Mouse (Mus musculus): ENCODE data around the gene Mamdc2.

The Mamdc2 gene

DNA sequence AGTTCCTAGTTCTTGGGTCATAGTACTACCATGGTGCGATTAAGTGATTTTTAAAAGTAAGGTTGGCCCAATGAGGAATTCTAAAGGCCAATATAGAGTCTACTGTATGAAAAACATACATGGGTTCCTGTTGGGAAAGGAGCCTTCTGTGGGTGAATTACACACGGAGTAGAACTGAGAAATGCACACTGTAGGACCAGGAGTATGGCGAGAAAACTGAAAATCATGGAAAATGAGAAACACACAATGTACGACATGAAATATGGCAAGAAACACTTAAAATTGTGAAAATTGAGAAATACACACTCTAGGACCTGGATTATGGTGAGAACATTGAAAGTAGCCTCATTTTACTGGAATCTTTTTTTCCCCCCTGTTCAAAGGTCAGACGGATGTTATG is 91.0 kb downstream of the Mamdc2 start:
- no peak for DNase-seq (ENCODE audit: low spot score in 2 of 2)

GRCm38 (mm10) chr19:23354738-23355137 is 93.5 kb downstream of the Mamdc2 start:
- no peak for DNase-seq (ENCODE audit: low spot score in 2 of 2)

- no peak for DNase-seq (ENCODE audit: low spot score in 2 of 2)
Observed at GRCm38 (mm10) chr19:23353881-23354401, 94.3 kb downstream of the Mamdc2 start.

DNA sequence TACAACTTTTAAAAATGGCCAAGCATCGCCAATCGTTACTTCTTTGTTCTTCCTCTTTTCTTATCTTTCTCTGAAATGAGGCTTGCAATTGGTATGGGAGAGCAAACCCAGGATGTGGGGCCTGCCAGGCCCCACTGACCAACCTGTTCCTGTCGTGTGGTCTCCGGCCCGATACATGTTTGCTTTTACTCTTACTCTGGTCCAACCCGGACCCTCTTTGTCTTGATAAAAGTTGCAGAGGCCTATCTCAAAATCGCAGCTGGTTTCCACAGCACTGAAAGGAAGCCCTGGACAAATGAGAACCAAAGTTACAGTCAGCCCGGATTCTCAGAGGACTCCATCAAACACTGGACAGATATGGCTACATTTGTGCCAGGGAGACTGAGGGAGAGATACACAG is 95.1 kb downstream of the Mamdc2 start:
- no peak for DNase-seq (ENCODE audit: low spot score in 2 of 2)

DNA sequence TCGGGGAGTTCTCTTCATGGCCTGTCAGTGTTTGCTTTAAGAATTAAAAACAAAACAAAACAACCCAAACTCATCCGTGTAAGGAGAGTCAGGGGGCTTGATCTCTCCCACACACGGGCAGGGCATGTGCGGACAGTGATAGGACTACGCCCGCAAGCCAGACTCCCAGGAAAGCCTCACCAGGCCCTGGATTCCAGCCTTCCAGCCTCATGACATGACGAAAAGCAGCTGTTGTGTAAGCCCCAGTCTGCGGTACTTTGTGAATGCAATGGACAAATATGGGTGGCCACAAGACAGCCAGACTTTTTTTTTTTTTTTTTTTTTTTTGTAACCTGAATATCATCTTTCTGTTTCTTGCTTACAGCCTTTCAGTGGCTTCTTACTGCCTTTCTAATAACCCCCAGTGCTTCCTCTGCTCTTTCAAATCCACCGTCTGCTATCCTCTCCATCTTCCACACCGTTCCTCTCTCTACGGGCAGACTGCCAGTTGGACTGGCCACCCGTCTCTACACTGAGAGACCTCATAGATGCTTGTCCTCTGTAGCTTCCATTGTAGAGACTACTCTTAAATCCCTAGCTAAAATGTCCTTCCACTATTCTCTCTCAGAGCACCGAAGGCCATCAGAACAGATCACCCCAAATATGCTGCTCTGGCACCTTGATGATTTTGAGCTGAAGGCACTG is 96.3 kb downstream of the Mamdc2 start:
- DNase-seq (ENCODE audit: low spot score in 2 of 2) = no peak

GRCm38 (mm10) chr19:23349930-23350329 is 98.3 kb downstream of the Mamdc2 start:
- DNase-seq (ENCODE audit: low spot score in 2 of 2) = no peak

- DNase-seq (ENCODE audit: low spot score in 2 of 2) = no peak
Observed at GRCm38 (mm10) chr19:23342782-23343181, 105.5 kb downstream of the Mamdc2 start.

DNA sequence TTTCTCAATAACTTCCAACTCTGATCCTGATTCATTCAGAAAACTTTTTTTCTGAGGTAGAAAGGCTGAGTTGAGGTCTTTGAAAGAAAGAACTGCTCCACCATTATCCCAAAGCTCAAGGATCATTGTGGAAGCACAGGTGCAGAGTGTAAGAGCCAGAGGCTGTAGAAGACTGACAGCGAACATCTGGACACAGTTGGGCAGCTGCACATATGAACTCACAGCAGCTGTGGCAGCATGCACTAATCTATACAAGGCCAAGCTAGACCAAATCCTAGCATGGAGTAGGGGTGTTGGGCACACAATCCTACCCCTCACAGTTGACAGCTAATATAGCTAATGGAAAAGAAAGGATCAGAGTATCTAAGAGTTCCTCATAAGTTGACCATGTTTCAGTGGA is 115.4 kb downstream of the Mamdc2 start:
- DNase-seq (ENCODE audit: low spot score in 2 of 2) = no peak

DNA sequence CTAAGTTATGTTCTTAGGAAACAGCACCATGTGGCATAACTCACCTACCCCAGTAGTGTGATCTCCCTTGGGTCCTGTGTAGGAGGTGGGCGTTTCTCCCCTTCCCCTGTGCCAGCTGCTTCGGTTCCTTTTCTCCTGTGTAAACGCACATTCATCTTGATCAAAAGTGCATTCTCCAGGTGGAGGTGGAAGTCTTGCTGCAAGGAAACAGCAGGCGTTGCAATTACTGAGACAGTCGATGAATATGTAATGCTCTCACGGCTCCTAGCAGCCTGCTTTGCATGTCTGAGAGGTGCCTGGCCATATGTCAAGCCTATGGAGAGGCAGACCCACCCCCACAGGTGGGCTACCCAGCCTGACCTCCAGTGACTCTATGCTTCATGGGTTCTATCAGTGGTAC is 117.4 kb downstream of the Mamdc2 start:
- DNase-seq (ENCODE audit: low spot score in 2 of 2) = no peak

DNA sequence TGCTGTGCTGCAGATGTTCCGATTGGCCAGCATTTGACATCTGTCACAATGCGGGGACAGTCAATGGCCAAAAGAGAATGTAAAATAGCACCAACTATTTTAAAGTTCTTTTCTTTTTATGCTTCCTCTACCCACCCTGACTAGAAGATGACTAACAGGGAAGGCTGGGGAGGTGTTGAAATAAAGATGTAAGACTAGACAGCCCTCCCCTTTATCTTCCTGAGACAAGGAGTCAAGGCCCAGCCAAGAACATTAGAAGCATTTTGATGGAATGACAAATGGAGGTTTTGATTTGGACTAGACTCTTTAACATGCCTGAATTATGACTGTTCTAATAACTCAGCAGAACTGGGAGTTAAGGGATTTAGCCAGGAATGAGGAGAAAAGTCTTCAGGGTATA is 118.9 kb downstream of the Mamdc2 start:
- no peak for DNase-seq (ENCODE audit: low spot score in 2 of 2)

- no peak for DNase-seq (ENCODE audit: low spot score in 2 of 2)
Observed at GRCm38 (mm10) chr19:23327056-23327640, 121.1 kb downstream of the Mamdc2 start.

GRCm38 (mm10) chr19:23323107-23323506 is 125.1 kb downstream of the Mamdc2 start:
- DNase-seq (ENCODE audit: low spot score in 2 of 2) = no peak

DNA sequence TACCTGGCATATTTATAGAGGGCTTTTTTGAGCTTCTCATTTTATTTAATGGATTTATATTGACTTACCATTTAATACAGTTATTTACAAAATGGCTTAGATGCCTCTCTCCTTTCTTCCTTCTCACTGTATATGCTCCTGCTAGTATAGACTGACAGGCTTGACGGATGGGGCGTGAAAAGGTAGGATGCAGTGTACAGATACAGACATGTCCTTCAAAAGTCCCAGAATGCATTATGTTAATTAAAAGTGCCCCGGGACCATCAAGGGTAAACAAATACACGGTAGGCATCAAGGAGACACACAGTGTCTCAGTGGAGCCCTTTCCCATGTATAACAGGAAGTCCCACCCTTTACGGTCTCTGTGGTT is 130.3 kb downstream of the Mamdc2 start:
- DNase-seq (ENCODE audit: low spot score in 2 of 2) = no peak

DNA sequence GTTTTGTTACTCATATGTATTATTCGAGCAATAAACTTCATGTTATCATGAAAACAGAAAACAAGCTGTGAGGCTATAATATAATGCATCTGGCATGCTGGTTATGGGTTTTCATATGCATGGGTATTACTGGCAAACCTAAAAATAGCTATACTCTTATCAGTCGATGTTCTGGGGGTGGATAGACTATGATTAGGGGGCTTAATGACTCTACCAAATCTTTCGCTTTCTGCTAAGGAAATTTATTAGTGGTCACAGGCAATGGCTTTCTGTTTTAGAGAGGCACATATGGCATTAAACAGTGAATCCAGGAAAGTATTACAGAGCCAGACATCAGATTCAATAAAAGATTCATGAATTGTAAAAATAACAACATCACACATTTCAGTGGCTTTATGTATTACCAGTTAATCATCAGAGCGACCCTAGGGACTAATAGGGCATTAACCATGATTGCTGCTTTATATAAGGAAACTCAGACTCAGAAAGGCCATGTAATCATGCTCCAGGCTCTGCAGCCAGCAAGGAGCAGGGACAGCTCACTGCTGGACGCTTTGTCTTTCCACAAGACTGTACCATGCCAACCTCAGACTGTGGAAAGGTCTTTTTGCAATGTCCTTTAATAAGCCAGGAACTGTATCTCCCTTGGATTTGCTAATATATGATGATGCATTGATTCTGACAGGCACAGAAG is 130.8 kb downstream of the Mamdc2 start:
- no peak for DNase-seq (ENCODE audit: low spot score in 2 of 2)

GRCm38 (mm10) chr19:23316851-23317250 is 131.4 kb downstream of the Mamdc2 start:
- DNase-seq (ENCODE audit: low spot score in 2 of 2) = no peak

- no peak for DNase-seq (ENCODE audit: low spot score in 2 of 2)
Observed at GRCm38 (mm10) chr19:23309979-23310378, 138.3 kb downstream of the Mamdc2 start.

- DNase-seq (ENCODE audit: low spot score in 2 of 2) = no peak
Observed at GRCm38 (mm10) chr19:23306671-23307070, 141.6 kb downstream of the Mamdc2 start.

DNA sequence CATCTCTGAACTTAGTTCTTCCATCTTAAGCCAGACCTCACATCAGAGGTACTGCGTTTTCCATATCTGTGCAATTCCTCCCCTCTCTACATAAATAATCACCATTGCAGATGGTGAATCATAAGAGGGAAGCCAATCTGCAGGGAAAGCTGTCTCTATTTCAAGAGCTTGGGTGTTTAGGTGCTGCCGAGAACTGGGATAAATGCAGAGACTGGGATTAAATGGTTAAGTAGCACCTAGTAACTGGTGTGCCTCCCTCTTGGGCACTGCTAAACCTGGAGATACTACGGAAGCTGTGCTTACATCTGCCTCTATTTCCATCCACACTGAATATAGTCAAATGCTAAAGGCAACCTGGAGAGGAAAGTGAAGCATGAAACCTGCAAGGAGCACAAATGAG is 148.3 kb downstream of the Mamdc2 start:
- no peak for DNase-seq (ENCODE audit: low spot score in 2 of 2)

GRCm38 (mm10) chr19:23298917-23299316 is 149.3 kb downstream of the Mamdc2 start:
- DNase-seq (ENCODE audit: low spot score in 2 of 2) = no peak

DNA sequence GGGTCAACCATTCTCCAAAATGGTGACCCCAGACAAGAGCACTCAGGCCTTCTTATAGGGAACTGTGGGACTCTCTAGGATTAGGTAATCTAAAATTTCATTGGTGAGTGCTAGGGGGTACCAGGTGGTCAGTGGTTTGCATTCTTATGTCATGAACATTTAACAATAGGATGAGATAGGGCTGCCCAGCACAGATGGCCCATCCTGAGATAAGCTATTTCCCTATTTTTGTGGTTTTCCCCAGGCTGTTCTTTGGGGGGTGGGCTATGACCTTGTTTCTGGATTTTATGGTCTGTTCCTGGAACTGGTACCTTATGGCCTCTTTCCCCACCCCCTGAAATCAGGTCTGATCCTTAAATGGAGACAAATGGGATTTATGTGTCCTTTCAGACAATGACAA is 151.1 kb downstream of the Mamdc2 start:
- no peak for DNase-seq (ENCODE audit: low spot score in 2 of 2)

- no peak for DNase-seq (ENCODE audit: low spot score in 2 of 2)
Observed at GRCm38 (mm10) chr19:23289251-23289650, 159.0 kb downstream of the Mamdc2 start.

GRCm38 (mm10) chr19:23281911-23282660 is 166.2 kb downstream of the Mamdc2 start:
- no peak for DNase-seq (ENCODE audit: low spot score in 2 of 2)
